Mouse (Mus musculus): ENCODE measurements around the gene Ccdc28b. TPM values are rescaled to one million over a fixed set of nuclear protein-coding genes. Genes with fewer than 3 reads are reported as not detected.
A peak's percentile ranks its signal among the peaks of the same experiment; 100 is the strongest.

Ccdc28b gene
- polyA plus RNA-seq (2016; fragmentation: Nextera tagmentation; extraction: Ambion mirVana), result 37.1 and 43.0 TPM in 2 replicates

GRCm38 (mm10) chr4:129623681-129624091 lies at the start of gene Ccdc28b:
Gene Ccdc28b, minus strand, starts transcription at chr4:129623947.
- Histone ChIP-seq H3K36me3 (peaks cover 35% of the 10 kb centered on the region), H3K9me3 (no peaks in the 10 kb centered on the region), H3K27ac (peak within 1 kb of the TSS; percentile 89), H3K27me3 (ENCODE audit: insufficient read depth, poor library complexity, severe bottlenecking) (no peaks in the 10 kb centered on the region), H3K4me1 (peaks cover 35% of the 10 kb centered on the region), H3K4me3 (peak within 1 kb of the TSS; percentile 76)
- 0% methylated on average over 10 of the region's 10 CpGs for WGBS
- DNase-seq (ENCODE audit: low spot score), result no peak

GRCm38 (mm10) chr4:129672878-129673449 lies 49.2 kb upstream of the Ccdc28b start:
- peak overlapping the region; percentile 100 for H3K4me3 ChIP-seq
- peaks cover 27% of the 10 kb centered on the region for H3K36me3 ChIP-seq
- peak overlapping the region; percentile 98 for H3K27ac ChIP-seq
- WGBS, result 5% methylated on average over 10 of the region's 10 CpGs
- no peaks in the 10 kb centered on the region for H3K9me3 ChIP-seq
- no peaks in the 10 kb centered on the region for H3K27me3 ChIP-seq (ENCODE audit: insufficient read depth, poor library complexity, severe bottlenecking)
- H3K4me1 ChIP-seq, result peaks cover 18% of the 10 kb centered on the region
- no peak for DNase-seq (ENCODE audit: low spot score)

GRCm38 (mm10) chr4:129672083-129672877 lies 48.5 kb upstream of the Ccdc28b start, which contains the start of gene Kpna6:
Gene Kpna6, minus strand, starts transcription at chr4:129672767.
- Histone ChIP-seq H3K9me3 (no peaks in the 10 kb centered on the region), H3K27ac (peak within 1 kb of the TSS; percentile 98), H3K4me3 (peak within 1 kb of the TSS; percentile 100), H3K27me3 (ENCODE audit: insufficient read depth, poor library complexity, severe bottlenecking) (no peaks in the 10 kb centered on the region), H3K36me3 (peaks cover 27% of the 10 kb centered on the region), H3K4me1 (peaks cover 18% of the 10 kb centered on the region)
- WGBS, result under 1% methylated on average over 65 of the region's 65 CpGs
- DNase-seq (ENCODE audit: low spot score), result peak; percentile 97

GRCm38 (mm10) chr4:129671491-129672082 lies 47.8 kb upstream of the Ccdc28b start:
- Histone ChIP-seq H3K4me3 (peak overlapping the region; percentile 100), H3K27me3 (ENCODE audit: insufficient read depth, poor library complexity, severe bottlenecking) (no peaks in the 10 kb centered on the region), H3K36me3 (peaks cover 25% of the 10 kb centered on the region), H3K27ac (peak overlapping the region; percentile 98), H3K4me1 (peaks cover 18% of the 10 kb centered on the region), H3K9me3 (no peaks in the 10 kb centered on the region)
- no peak for DNase-seq (ENCODE audit: low spot score)
- 7% methylated on average over 12 of the region's 12 CpGs for WGBS

GRCm38 (mm10) chr4:129662255-129662813 lies 38.6 kb upstream of the Ccdc28b start:
- WGBS, result 94% methylated on average over 3 of the region's 3 CpGs
- Histone ChIP-seq H3K36me3 (peaks cover 69% of the 10 kb centered on the region), H3K27ac (no peak overlapping the region)

GRCm38 (mm10) chr4:129661584-129661983 lies 37.8 kb upstream of the Ccdc28b start:
- H3K9me3 ChIP-seq, result no peaks in the 10 kb centered on the region
- DNase-seq (ENCODE audit: low spot score), result no peak
- H3K27ac ChIP-seq, result no peak overlapping the region
- no peaks in the 10 kb centered on the region for H3K4me1 ChIP-seq
- H3K36me3 ChIP-seq, result peaks cover 72% of the 10 kb centered on the region
- no peaks in the 10 kb centered on the region for H3K27me3 ChIP-seq (ENCODE audit: insufficient read depth, poor library complexity, severe bottlenecking)
- no peak overlapping the region for H3K4me3 ChIP-seq
- 91% methylated on average over 3 of the region's 3 CpGs for WGBS

More at GRCm38 (mm10) chr4:129662255-129662813, 38.6 kb upstream of the Ccdc28b start:
- Histone ChIP-seq H3K9me3 (no peaks in the 10 kb centered on the region), H3K4me3 (no peak overlapping the region), H3K27me3 (ENCODE audit: insufficient read depth, poor library complexity, severe bottlenecking) (no peaks in the 10 kb centered on the region), H3K4me1 (no peaks in the 10 kb centered on the region)
- no peak for DNase-seq (ENCODE audit: low spot score)

- Histone ChIP-seq H3K9me3 (no peaks in the 10 kb centered on the region), H3K4me1 (no peaks in the 10 kb centered on the region), H3K4me3 (no peak overlapping the region), H3K27ac (no peak overlapping the region), H3K27me3 (ENCODE audit: insufficient read depth, poor library complexity, severe bottlenecking) (no peaks in the 10 kb centered on the region), H3K36me3 (peaks cover 94% of the 10 kb centered on the region)
- no peak for DNase-seq (ENCODE audit: low spot score)
- WGBS, result 92% methylated on average over 14 of the region's 14 CpGs
Measured at GRCm38 (mm10) chr4:129654770-129655169, 31.0 kb upstream of the Ccdc28b start.

GRCm38 (mm10) chr4:129650359-129650758 lies 26.6 kb upstream of the Ccdc28b start:
- Histone ChIP-seq H3K27ac (no peak overlapping the region), H3K9me3 (no peaks in the 10 kb centered on the region), H3K4me3 (no peak overlapping the region), H3K36me3 (peaks cover 97% of the 10 kb centered on the region), H3K27me3 (ENCODE audit: insufficient read depth, poor library complexity, severe bottlenecking) (no peaks in the 10 kb centered on the region), H3K4me1 (no peaks in the 10 kb centered on the region)
- 94% methylated on average over 8 of the region's 8 CpGs for WGBS
- no peak for DNase-seq (ENCODE audit: low spot score)

GRCm38 (mm10) chr4:129648656-129649055 lies 24.9 kb upstream of the Ccdc28b start:
- Histone ChIP-seq H3K4me1 (no peaks in the 10 kb centered on the region), H3K36me3 (peaks cover 92% of the 10 kb centered on the region), H3K27ac (no peak overlapping the region), H3K27me3 (ENCODE audit: insufficient read depth, poor library complexity, severe bottlenecking) (no peaks in the 10 kb centered on the region), H3K4me3 (no peak overlapping the region), H3K9me3 (no peaks in the 10 kb centered on the region)
- WGBS, result 72% methylated on average over 1 of the region's 1 CpGs
- no peak for DNase-seq (ENCODE audit: low spot score)

GRCm38 (mm10) chr4:129645204-129645603 lies 21.5 kb upstream of the Ccdc28b start:
- WGBS, result 90% methylated on average over 6 of the region's 6 CpGs
- no peaks in the 10 kb centered on the region for H3K9me3 ChIP-seq
- H3K27me3 ChIP-seq (ENCODE audit: insufficient read depth, poor library complexity, severe bottlenecking), result no peaks in the 10 kb centered on the region
- H3K4me3 ChIP-seq, result no peak overlapping the region
- peaks cover 60% of the 10 kb centered on the region for H3K36me3 ChIP-seq
- no peak for DNase-seq (ENCODE audit: low spot score)
- H3K27ac ChIP-seq, result no peak overlapping the region
- H3K4me1 ChIP-seq, result no peaks in the 10 kb centered on the region

GRCm38 (mm10) chr4:129641756-129642155 lies 18.0 kb upstream of the Ccdc28b start:
- no peak for DNase-seq (ENCODE audit: low spot score)
- Histone ChIP-seq H3K9me3 (no peaks in the 10 kb centered on the region), H3K36me3 (peaks cover 54% of the 10 kb centered on the region), H3K4me3 (peak overlapping the region; percentile 76), H3K27ac (no peak overlapping the region; the same call in 1 of the 2 replicates), H3K27me3 (ENCODE audit: insufficient read depth, poor library complexity, severe bottlenecking) (no peaks in the 10 kb centered on the region), H3K4me1 (peaks cover 15% of the 10 kb centered on the region)
- WGBS, result 49% methylated on average over 5 of the region's 5 CpGs

GRCm38 (mm10) chr4:129640638-129641467 lies 17.1 kb upstream of the Ccdc28b start, which contains the start of gene Txlna:
Gene Txlna, minus strand, starts transcription at chr4:129641065.
- peaks cover 54% of the 10 kb centered on the region for H3K36me3 ChIP-seq

More at GRCm38 (mm10) chr4:129640638-129641467, 17.1 kb upstream of the Ccdc28b start, which contains the start of gene Txlna:
- no peaks in the 10 kb centered on the region for H3K9me3 ChIP-seq
- peaks cover 15% of the 10 kb centered on the region for H3K4me1 ChIP-seq
- peak; percentile 99 for DNase-seq (ENCODE audit: low spot score)
- H3K4me3 ChIP-seq, result peak within 1 kb of the TSS; percentile 76
- H3K27ac ChIP-seq, result peak within 1 kb of the TSS; percentile 94
- WGBS, result under 1% methylated on average over 60 of the region's 60 CpGs
- no peaks in the 10 kb centered on the region for H3K27me3 ChIP-seq (ENCODE audit: insufficient read depth, poor library complexity, severe bottlenecking)
